11 mouse cellular contexts compared by ENCODE assay signal in the genomic region with DNA sequence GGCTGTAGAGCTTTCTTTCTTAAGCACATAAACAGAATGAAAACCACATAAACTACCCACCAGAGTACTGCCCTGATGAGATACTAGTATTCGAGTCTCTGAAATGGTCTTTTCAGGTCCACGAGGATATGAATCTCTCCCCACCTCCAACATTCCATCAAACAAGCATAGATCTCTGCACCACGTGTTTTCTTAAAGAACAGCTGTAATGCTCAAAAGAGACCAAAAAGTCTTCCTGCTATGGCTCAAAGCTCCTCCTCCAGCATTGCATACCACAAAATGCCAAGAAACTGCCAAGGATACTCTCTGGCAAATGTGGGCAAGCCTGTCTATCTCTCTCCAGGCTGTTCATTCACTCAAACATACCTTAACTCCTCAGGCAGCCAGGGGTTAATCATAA. TPM values are rescaled to one million over a fixed set of nuclear protein-coding genes. Genes with fewer than 3 reads are reported as not detected.
DNase-seq lines count a peak whose midpoint lies in the region; ATAC-seq and TF ChIP-seq lines count a peak whose summit lies in the region.
"Had no signal": no experiment of that assay in that cellular context is flagged by ENCODE, and none has a peak within 500 bp of the region (broad histone marks: within the 10 kb centered on the region; RNA-seq: fewer than 3 reads in every experiment).

No protein-coding gene starts in this region.

- peak overlapping the region; percentile 60 for H3K9ac ChIP-seq in heart, embryonic 15.5 days
- peak overlapping the region; percentile 63 for H3K9ac ChIP-seq in hindbrain, embryonic 12.5 days
- H3K9ac ChIP-seq in midbrain, embryonic 13.5 days (replicated peaks) = peak overlapping the region; percentile 63

- no peaks in the 10 kb centered on the region for H3K27me3 ChIP-seq in heart, embryonic 15.5 days
- no peaks in the 10 kb centered on the region for H3K27me3 ChIP-seq in G1E (ENCODE audit: insufficient read depth, low read length)
- no peaks in the 10 kb centered on the region for H3K27me3 ChIP-seq in hindbrain, embryonic 12.5 days
- H3K27me3 ChIP-seq in midbrain, embryonic 13.5 days = no peaks in the 10 kb centered on the region
- H3K27me3 ChIP-seq: Patski had no signal

- H3K27ac ChIP-seq in heart, embryonic 15.5 days = peak overlapping the region; percentile 90
- no peak overlapping the region for H3K27ac ChIP-seq in hindbrain, embryonic 12.5 days
- no peak overlapping the region for H3K27ac ChIP-seq in midbrain, embryonic 13.5 days

- no peak for ATAC-seq in heart, embryonic 15.5 days (replicated peaks; ENCODE audit: insufficient number of reproducible peaks, insufficient read depth, low FRiP score, low read depth)
- ATAC-seq in G1E (ENCODE audit: extremely low read depth, insufficient number of reproducible peaks, low FRiP score, poor library complexity, severe bottlenecking) = no peak
- no peak for ATAC-seq in hindbrain, embryonic 12.5 days (ENCODE audit: low FRiP score)
- no peak for ATAC-seq in midbrain, embryonic 13.5 days
- ATAC-seq: Patski had no signal

- peak overlapping the region; percentile 60 for H3K4me3 ChIP-seq in heart, embryonic 15.5 days
- peak overlapping the region; percentile 70; the same call in 1 of the 2 replicates for H3K4me3 ChIP-seq in G1E (ENCODE audit: low read depth, low read length)
- H3K4me3 ChIP-seq in hindbrain, embryonic 12.5 days = peak overlapping the region; percentile 52
- H3K4me3 ChIP-seq in midbrain, embryonic 13.5 days (replicated peaks) = peak overlapping the region; percentile 54

- H3K36me3 ChIP-seq in heart, embryonic 15.5 days = no peaks in the 10 kb centered on the region
- H3K36me3 ChIP-seq in G1E (replicated peaks) = no peaks in the 10 kb centered on the region
- no peaks in the 10 kb centered on the region for H3K36me3 ChIP-seq in hindbrain, embryonic 12.5 days
- no peaks in the 10 kb centered on the region for H3K36me3 ChIP-seq in midbrain, embryonic 13.5 days

- no peak for DNase-seq in heart, adult 18-20 months
- DNase-seq in G1E (ENCODE audit: low spot score) = no peak
- no peak for DNase-seq in layer of hippocampus, postnatal 36 days
- DNase-seq in c-Kit-positive CD71-positive TER-119-positive erythroid progenitor cells, embryonic 14.5 days (ENCODE audit: low spot score) = no peak
- DNase-seq in kidney, adult 11 months = no peak
- DNase-seq: gastrocnemius, postnatal 10 days; retina, postnatal 1 day had no signal

- H3K9me3 ChIP-seq in heart, embryonic 15.5 days (replicated peaks) = no peaks in the 10 kb centered on the region
- no peaks in the 10 kb centered on the region for H3K9me3 ChIP-seq in G1E (replicated peaks)
- no peaks in the 10 kb centered on the region for H3K9me3 ChIP-seq in hindbrain, embryonic 12.5 days (replicated peaks)
- no peaks in the 10 kb centered on the region for H3K9me3 ChIP-seq in midbrain, embryonic 13.5 days

- peak overlapping the region; percentile 65 for H3K4me2 ChIP-seq in heart, embryonic 15.5 days
- peak overlapping the region; percentile 65 for H3K4me2 ChIP-seq in hindbrain, embryonic 12.5 days (replicated peaks)
- peak overlapping the region; percentile 76 for H3K4me2 ChIP-seq in midbrain, embryonic 13.5 days (replicated peaks)

- 6% methylated on average over 3 of the region's 3 CpGs for WGBS in heart, embryonic 15.5 days
- 23% methylated on average over 3 of the region's 3 CpGs for WGBS in hindbrain, embryonic 12.5 days
- 13% methylated on average over 3 of the region's 3 CpGs for WGBS in midbrain, embryonic 13.5 days

- no peak for TF ChIP-seq CTCF in G1E (IDR thresholded peaks at IDR 0.05; ENCODE audit: low read depth, low read length)

- H3K4me1 ChIP-seq in heart, embryonic 15.5 days (replicated peaks) = peaks cover 22% of the 10 kb centered on the region
- H3K4me1 ChIP-seq in G1E (ENCODE audit: insufficient read depth, low read depth, low read length) = peaks cover 23% of the 10 kb centered on the region
- peaks cover 18% of the 10 kb centered on the region for H3K4me1 ChIP-seq in hindbrain, embryonic 12.5 days
- H3K4me1 ChIP-seq in midbrain, embryonic 13.5 days (replicated peaks) = peaks cover 21% of the 10 kb centered on the region

RNA-seq across cellular contexts. Expression of a gene that starts 4.8 kb away (rescaled TPM):
- 33.8 and 38.2 TPM in 2 replicates for polyA plus RNA-seq in heart, embryonic 15.5 days (2015; fragmentation: Nextera tagmentation; extraction: Ambion mirVana)
- total RNA-seq in heart, adult 18-20 months (2021) = 100 to 1,000 TPM in 1 of 2 experiments, 10 to 100 TPM in 1; 78.1 to 100 TPM
- total RNA-seq in G1E (2014; fragmentation: Nextera tagmentation) = 28.1 and 32.1 TPM in 2 replicates
- 7.1 and 8.3 TPM in 2 replicates for total RNA-seq in G1E (2017)
- 9.3 and 11.3 TPM in 2 replicates for polyA plus RNA-seq in G1E (2012)
- 22.5 and 25.5 TPM in 2 replicates for polyA plus RNA-seq in hindbrain, embryonic 12.5 days (2016; fragmentation: Nextera tagmentation; extraction: Ambion mirVana)
- polyA plus RNA-seq in midbrain, embryonic 13.5 days (2015; fragmentation: Nextera tagmentation; extraction: Ambion mirVana) = 9.8 and 10.9 TPM in 2 replicates
- 10 to 100 TPM; 12.8 to 13.7 TPM for total RNA-seq in layer of hippocampus, postnatal 36 days (2021)

RNA-seq across cellular contexts. Expression of a gene that starts 19.0 kb away (rescaled TPM):
- polyA plus RNA-seq in heart, embryonic 15.5 days (2015; fragmentation: Nextera tagmentation; extraction: Ambion mirVana) = 0.58 and 0.66 TPM in 2 replicates
- total RNA-seq in heart, adult 18-20 months (2021) = 1 to 10 TPM in 1 of 2 experiments, under 1 TPM in 1; 0.25 to 1.4 TPM
- total RNA-seq in G1E (2014; fragmentation: Nextera tagmentation) = 10.7 and 15.0 TPM in 2 replicates
- 4.0 and 5.3 TPM in 2 replicates for total RNA-seq in G1E (2017)
- polyA plus RNA-seq in G1E (2012) = 11.1 and 14.6 TPM in 2 replicates
- polyA plus RNA-seq in hindbrain, embryonic 12.5 days (2016; fragmentation: Nextera tagmentation; extraction: Ambion mirVana) = 0.61 and 0.70 TPM in 2 replicates
- 1.1 and 1.4 TPM in 2 replicates for polyA plus RNA-seq in midbrain, embryonic 13.5 days (2015; fragmentation: Nextera tagmentation; extraction: Ambion mirVana)
- total RNA-seq in layer of hippocampus, postnatal 36 days (2021) = 10 to 100 TPM; 21.1 to 23.2 TPM

RNA-seq across cellular contexts. Expression of a gene that starts 36.3 kb away (rescaled TPM):
- polyA plus RNA-seq in heart, embryonic 15.5 days (2015; fragmentation: Nextera tagmentation; extraction: Ambion mirVana) = 37.9 and 38.6 TPM in 2 replicates
- 10 to 100 TPM; 37.9 to 45.9 TPM for total RNA-seq in heart, adult 18-20 months (2021)
- 11.5 and 13.9 TPM in 2 replicates for total RNA-seq in G1E (2014; fragmentation: Nextera tagmentation)
- 18.8 and 23.3 TPM in 2 replicates for total RNA-seq in G1E (2017)
- 3.2 and 4.4 TPM in 2 replicates for polyA plus RNA-seq in G1E (2012)
- polyA plus RNA-seq in hindbrain, embryonic 12.5 days (2016; fragmentation: Nextera tagmentation; extraction: Ambion mirVana) = 24.5 and 25.6 TPM in 2 replicates
- polyA plus RNA-seq in midbrain, embryonic 13.5 days (2015; fragmentation: Nextera tagmentation; extraction: Ambion mirVana) = 19.6 and 21.2 TPM in 2 replicates
- total RNA-seq in layer of hippocampus, postnatal 36 days (2021) = 10 to 100 TPM in 1 of 2 experiments, 1 to 10 TPM in 1; 7.1 to 10.2 TPM

RNA-seq across cellular contexts. Expression of a gene that starts 50.3 kb away (rescaled TPM):
- 0.08 TPM in 1 of 2 replicates, not detected in the other for polyA plus RNA-seq in heart, embryonic 15.5 days (2015; fragmentation: Nextera tagmentation; extraction: Ambion mirVana)
- not detected for total RNA-seq in heart, adult 18-20 months (2021)
- total RNA-seq in G1E (2014; fragmentation: Nextera tagmentation) (not detected in 2 replicates), G1E (2017) (0.05 TPM in 1 of 2 replicates, not detected in the other)
- polyA plus RNA-seq in G1E (2012) = 0.02 TPM in 1 of 2 replicates, not detected in the other
- polyA plus RNA-seq in hindbrain, embryonic 12.5 days (2016; fragmentation: Nextera tagmentation; extraction: Ambion mirVana) = not detected in 2 replicates
- polyA plus RNA-seq in midbrain, embryonic 13.5 days (2015; fragmentation: Nextera tagmentation; extraction: Ambion mirVana) = 0.16 and 0.32 TPM in 2 replicates
- total RNA-seq in layer of hippocampus, postnatal 36 days (2021) = not detected
- total RNA-seq: gastrocnemius, postnatal 10 days had no signal

RNA-seq across cellular contexts. Expression of a gene that starts 56.6 kb away (rescaled TPM):
- 22.3 and 32.1 TPM in 2 replicates for polyA plus RNA-seq in heart, embryonic 15.5 days (2015; fragmentation: Nextera tagmentation; extraction: Ambion mirVana)
- 1 to 10 TPM; 6.0 to 7.3 TPM for total RNA-seq in heart, adult 18-20 months (2021)
- total RNA-seq in G1E (2014; fragmentation: Nextera tagmentation) (28.1 and 32.6 TPM in 2 replicates), G1E (2017) (43.8 and 61.4 TPM in 2 replicates)
- 44.2 and 46.7 TPM in 2 replicates for polyA plus RNA-seq in G1E (2012)
- 46.2 and 53.7 TPM in 2 replicates for polyA plus RNA-seq in hindbrain, embryonic 12.5 days (2016; fragmentation: Nextera tagmentation; extraction: Ambion mirVana)
- polyA plus RNA-seq in midbrain, embryonic 13.5 days (2015; fragmentation: Nextera tagmentation; extraction: Ambion mirVana) = 27.7 and 28.6 TPM in 2 replicates
- 1 to 10 TPM; 7.8 to 8.4 TPM for total RNA-seq in layer of hippocampus, postnatal 36 days (2021)
